Mouse (Mus musculus) liver, embryonic 14.5 days (tissue): ENCODE data around the gene Gm4969. TPM values are rescaled to one million over a fixed set of nuclear protein-coding genes. Genes with fewer than 3 reads are reported as not detected.

Experiments used
- ATAC-seq: fragments of 200-750 bp; cut with Nextera tagmentation; 2 replicates; pipeline ENCODE4 v1.8.0; 2017; ENCODE audit warnings: moderate number of reproducible peaks, mild to moderate bottlenecking, moderate library complexity; ENCODE audit not compliant: insufficient read depth
- DNase-seq, 3 experiments: peaks; one replicate each; pipeline ENCODE4 v3.0.0-alpha.2; 2012 to 2013; ENCODE audit warnings: low read depth in 3 of 3, low spot score in 3 of 3
- H3K27ac ChIP-seq: fragments of 300-500 bp; sonication (generic); 2 replicates; pipeline ENCODE4 v1.5.1; 2014; ENCODE audit warnings: moderate library complexity, mild to moderate bottlenecking, control low read depth, inconsistent platforms
- H3K27me3 ChIP-seq: fragments of 300-500 bp; sonication (generic); 2 replicates; pipeline ENCODE4 v1.6.1; 2014; ENCODE audit warnings: mild to moderate bottlenecking, low read length, moderate library complexity; ENCODE audit not compliant: control insufficient read depth, insufficient read depth
- H3K36me3 ChIP-seq: fragments of 300-500 bp; sonication (generic); replicated peaks from 2 replicates; pipeline ENCODE4 v1.6.1; 2014; ENCODE audit warnings: low read depth; ENCODE audit not compliant: control insufficient read depth, insufficient read depth
- H3K4me1 ChIP-seq, 2 experiments: fragments of 200-500 bp in 1 of 2; fragments of 300-500 bp in 1 of 2; sonication (generic) in 1 of 2; replicated peaks; 2 replicates each; pipeline ENCODE4 v1.6.1; 2012 to 2014; ENCODE audit warnings: antibody characterized with exemption in 1 of 2, inconsistent platforms in 1 of 2, low read length in 1 of 2; ENCODE audit not compliant: control insufficient read depth in 2 of 2, insufficient read depth in 2 of 2
- H3K4me2 ChIP-seq: fragments of 300-500 bp; sonication (generic); 2 replicates; pipeline ENCODE4 v1.6.1; 2014; ENCODE audit warnings: low read depth, mild to moderate bottlenecking, control low read depth, moderate library complexity
- H3K4me3 ChIP-seq, 2 experiments: fragments of 200-500 bp in 1 of 2; fragments of 300-500 bp in 1 of 2; sonication (generic) in 1 of 2; 2 replicates each; pipeline ENCODE4 v1.5.1; 2012 to 2014; ENCODE audit warnings: low read depth in 2 of 2, low read length in 2 of 2, mild to moderate bottlenecking in 2 of 2, control low read depth in 1 of 2, inconsistent platforms in 1 of 2, moderate library complexity in 1 of 2; ENCODE audit not compliant: insufficient read depth in 1 of 2
- H3K9ac ChIP-seq: fragments of 300-500 bp; sonication (generic); replicated peaks from 2 replicates; pipeline ENCODE4 v1.6.1; 2014; ENCODE audit warnings: mild to moderate bottlenecking, control low read depth, moderate library complexity
- H3K9me3 ChIP-seq: fragments of 300-500 bp; sonication (generic); 2 replicates; pipeline ENCODE4 v1.6.1; 2016; ENCODE audit warnings: low read length, mixed read lengths; ENCODE audit not compliant: control insufficient read depth
- CTCF ChIP-seq: IDR thresholded peaks from 2 replicates; pipeline ENCODE4 v1.5.1; 2016; ENCODE audit warnings: antibody characterized with exemption, low read depth, control low read depth
- EP300 ChIP-seq: IDR thresholded peaks from 2 replicates; pipeline ENCODE4 v1.6.1; 2016; ENCODE audit warnings: antibody characterized with exemption, low read depth
- WGBS: fragments of 180-500 bp; shearing (Covaris S2); extraction: QIAGEN DNeasy Blood & Tissue Kit; methylation state at CpG from one replicate; pipeline ENCODE4 v1.1.7; 2014; ENCODE audit not compliant: insufficient replicate concordance; 5-methylcytosine and 5-hydroxymethylcytosine counted together
- microRNA-seq: library from miRNA; unstranded; fragments of <30 nt; microRNA quantifications from one replicate; pipeline ENCODE4, GENCODE M21; 2016
- polyA plus RNA-seq, 2 experiments: library from polyadenylated mRNA; depleted of rRNA in 1 of 2; stranded (reverse) in 1 of 2; unstranded in 1 of 2; fragments of >200 nt; fragmentation: Nextera tagmentation in 1 of 2; extraction: Ambion mirVana in 1 of 2; gene quantifications; 2 replicates each; pipeline versions ENCODE4 v1.2.1 to v1.2.3; 2012 to 2014

Gm4969 gene
- polyA plus RNA-seq, 2 experiments = 0.22 to 0.25 TPM

GRCm38 (mm10) chr7:19051161-19051560 lies 67.0 kb downstream of the Gm4969 start:
- Histone ChIP-seq H3K4me3 (no peak overlapping the region), H3K4me1 (no peaks in the 10 kb centered on the region), H3K9ac (no peak overlapping the region), H3K4me2 (no peak overlapping the region), H3K27me3 (no peaks in the 10 kb centered on the region), H3K36me3 (peaks cover 29% of the 10 kb centered on the region), H3K27ac (no peak overlapping the region), H3K9me3 (no peaks in the 10 kb centered on the region)
- TF ChIP-seq EP300 = no peak
- TF ChIP-seq CTCF = no peak
- ATAC-seq (no peak), DNase-seq (no peak)
- WGBS = 66% methylated on average over 4 of the region's 4 CpGs

- Histone ChIP-seq H3K27me3 (no peaks in the 10 kb centered on the region), H3K4me2 (no peak overlapping the region), H3K4me3 (no peak overlapping the region), H3K4me1 (no peaks in the 10 kb centered on the region), H3K9ac (no peak overlapping the region), H3K36me3 (peaks cover 37% of the 10 kb centered on the region), H3K27ac (no peak overlapping the region), H3K9me3 (no peaks in the 10 kb centered on the region)
- DNase-seq (no peak), ATAC-seq (no peak)
- WGBS = 71% methylated on average over 8 of the region's 8 CpGs
- TF ChIP-seq CTCF (no peak), EP300 (no peak)
These were observed 68.0 kb downstream of the Gm4969 start for GRCm38 (mm10) chr7:19050172-19050571.

GRCm38 (mm10) chr7:19049252-19049651 lies 68.9 kb downstream of the Gm4969 start:
- H3K4me3 ChIP-seq = no peak overlapping the region
- ATAC-seq = no peak
- no peaks in the 10 kb centered on the region for H3K27me3 ChIP-seq
- H3K4me2 ChIP-seq = no peak overlapping the region
- H3K4me1 ChIP-seq = no peaks in the 10 kb centered on the region
- WGBS = 77% methylated on average over 5 of the region's 5 CpGs
- peaks cover 37% of the 10 kb centered on the region for H3K36me3 ChIP-seq
- no peaks in the 10 kb centered on the region for H3K9me3 ChIP-seq
- TF ChIP-seq CTCF (no peak), EP300 (no peak)
- no peak overlapping the region for H3K27ac ChIP-seq
- no peak for DNase-seq
- no peak overlapping the region for H3K9ac ChIP-seq

Small RNAs within 50 kb of the gene (microRNA-seq; reads per million reads assigned to microRNA genes)
- gene Mir3100 = not detected

Other genes starting within 250 kb of the Gm4969 start
- 10.5 and 15.1 TPM in 2 replicates for gene Pglyrp1, start 247.0 kb downstream of the Gm4969 start, polyA plus RNA-seq (2012; rRNA removed)
- 23.2 and 32.0 TPM in 2 replicates for gene Pglyrp1, start 247.0 kb downstream of the Gm4969 start, polyA plus RNA-seq (2014; fragmentation: Nextera tagmentation; extraction: Ambion mirVana)
- gene Ccdc61, start 208.0 kb downstream of the Gm4969 start, polyA plus RNA-seq (2012; rRNA removed) = 6.5 and 10.0 TPM in 2 replicates
- gene Ccdc61, start 208.0 kb downstream of the Gm4969 start, polyA plus RNA-seq (2014; fragmentation: Nextera tagmentation; extraction: Ambion mirVana) = 5.5 and 6.7 TPM in 2 replicates
- gene Nova2, start 192.5 kb downstream of the Gm4969 start, polyA plus RNA-seq (2012; rRNA removed) = 0.11 TPM in 2 replicates
- gene Nova2, start 192.5 kb downstream of the Gm4969 start, polyA plus RNA-seq (2014; fragmentation: Nextera tagmentation; extraction: Ambion mirVana) = 0.03 and 0.05 TPM in 2 replicates
- not detected in 2 replicates for gene Nanos2, start 131.0 kb downstream of the Gm4969 start, polyA plus RNA-seq (2012; rRNA removed)
- gene Nanos2, start 131.0 kb downstream of the Gm4969 start, polyA plus RNA-seq (2014; fragmentation: Nextera tagmentation; extraction: Ambion mirVana) = not detected in 2 replicates
- gene Mypop, start 127.1 kb downstream of the Gm4969 start, polyA plus RNA-seq (2012; rRNA removed) = 0.20 and 0.21 TPM in 2 replicates
- 0.30 and 0.34 TPM in 2 replicates for gene Mypop, start 127.1 kb downstream of the Gm4969 start, polyA plus RNA-seq (2014; fragmentation: Nextera tagmentation; extraction: Ambion mirVana)
- 6.8 and 8.3 TPM in 2 replicates for gene Irf2bp1, start 114.3 kb downstream of the Gm4969 start, polyA plus RNA-seq (2012; rRNA removed)
- gene Irf2bp1, start 114.3 kb downstream of the Gm4969 start, polyA plus RNA-seq (2014; fragmentation: Nextera tagmentation; extraction: Ambion mirVana) = 6.8 and 7.9 TPM in 2 replicates
- 12.2 and 13.9 TPM in 2 replicates for gene Foxa3, start 94.8 kb downstream of the Gm4969 start, polyA plus RNA-seq (2012; rRNA removed)
- 25.7 and 26.5 TPM in 2 replicates for gene Foxa3, start 94.8 kb downstream of the Gm4969 start, polyA plus RNA-seq (2014; fragmentation: Nextera tagmentation; extraction: Ambion mirVana)
- 27.3 and 29.1 TPM in 2 replicates for gene Sympk, start 94.0 kb downstream of the Gm4969 start, polyA plus RNA-seq (2012; rRNA removed)
- 10.7 and 11.8 TPM in 2 replicates for gene Sympk, start 94.0 kb downstream of the Gm4969 start, polyA plus RNA-seq (2014; fragmentation: Nextera tagmentation; extraction: Ambion mirVana)
- not detected in 2 replicates for gene Rsph6a, start 63.7 kb downstream of the Gm4969 start, polyA plus RNA-seq (2012; rRNA removed)
- gene Rsph6a, start 63.7 kb downstream of the Gm4969 start, polyA plus RNA-seq (2014; fragmentation: Nextera tagmentation; extraction: Ambion mirVana) = not detected in 2 replicates
- gene Dmwd, start 42.1 kb downstream of the Gm4969 start, polyA plus RNA-seq (2012; rRNA removed) = 18.1 and 20.2 TPM in 2 replicates
- 3.5 and 3.7 TPM in 2 replicates for gene Dmwd, start 42.1 kb downstream of the Gm4969 start, polyA plus RNA-seq (2014; fragmentation: Nextera tagmentation; extraction: Ambion mirVana)
- 17.9 and 20.7 TPM in 2 replicates for gene Dmpk, start 34.5 kb downstream of the Gm4969 start, polyA plus RNA-seq (2012; rRNA removed)
- gene Dmpk, start 34.5 kb downstream of the Gm4969 start, polyA plus RNA-seq (2014; fragmentation: Nextera tagmentation; extraction: Ambion mirVana) = 8.3 and 10.6 TPM in 2 replicates
- gene Six5, start 23.8 kb downstream of the Gm4969 start, polyA plus RNA-seq (2012; rRNA removed) = 3.3 and 4.3 TPM in 2 replicates
- 0.60 and 1.3 TPM in 2 replicates for gene Six5, start 23.8 kb downstream of the Gm4969 start, polyA plus RNA-seq (2014; fragmentation: Nextera tagmentation; extraction: Ambion mirVana)
- gene Fbxo46, start 1.5 kb upstream of the Gm4969 start, polyA plus RNA-seq (2012; rRNA removed) = 2.0 and 2.6 TPM in 2 replicates
- 2.6 and 3.0 TPM in 2 replicates for gene Fbxo46, start 1.5 kb upstream of the Gm4969 start, polyA plus RNA-seq (2014; fragmentation: Nextera tagmentation; extraction: Ambion mirVana)
- gene Qpctl, start 30.9 kb upstream of the Gm4969 start, polyA plus RNA-seq (2012; rRNA removed) = 2.2 and 2.3 TPM in 2 replicates
- 2.3 and 3.0 TPM in 2 replicates for gene Qpctl, start 30.9 kb upstream of the Gm4969 start, polyA plus RNA-seq (2014; fragmentation: Nextera tagmentation; extraction: Ambion mirVana)
- 40.7 and 67.5 TPM in 2 replicates for gene Snrpd2, start 31.4 kb upstream of the Gm4969 start, polyA plus RNA-seq (2012; rRNA removed)
- gene Snrpd2, start 31.4 kb upstream of the Gm4969 start, polyA plus RNA-seq (2014; fragmentation: Nextera tagmentation; extraction: Ambion mirVana) = 75.3 and 76.0 TPM in 2 replicates
- 0.05 and 0.16 TPM in 2 replicates for gene Gipr, start 47.8 kb upstream of the Gm4969 start, polyA plus RNA-seq (2012; rRNA removed)
- gene Gipr, start 47.8 kb upstream of the Gm4969 start, polyA plus RNA-seq (2014; fragmentation: Nextera tagmentation; extraction: Ambion mirVana) = 0.10 TPM in 1 of 2 replicates, not detected in the other
- gene Eml2, start 58.1 kb upstream of the Gm4969 start, polyA plus RNA-seq (2012; rRNA removed) = 6.1 and 7.3 TPM in 2 replicates
- gene Eml2, start 58.1 kb upstream of the Gm4969 start, polyA plus RNA-seq (2014; fragmentation: Nextera tagmentation; extraction: Ambion mirVana) = 0.98 and 1.3 TPM in 2 replicates
- gene Gpr4, start 94.2 kb upstream of the Gm4969 start, polyA plus RNA-seq (2012; rRNA removed) = 0.35 and 0.53 TPM in 2 replicates
- 0.10 and 0.23 TPM in 2 replicates for gene Gpr4, start 94.2 kb upstream of the Gm4969 start, polyA plus RNA-seq (2014; fragmentation: Nextera tagmentation; extraction: Ambion mirVana)
- gene Opa3, start 110.0 kb upstream of the Gm4969 start, polyA plus RNA-seq (2012; rRNA removed) = 8.3 and 9.1 TPM in 2 replicates
- 12.8 and 14.6 TPM in 2 replicates for gene Opa3, start 110.0 kb upstream of the Gm4969 start, polyA plus RNA-seq (2014; fragmentation: Nextera tagmentation; extraction: Ambion mirVana)
- 35.3 and 39.9 TPM in 2 replicates for gene Vasp, start 153.4 kb upstream of the Gm4969 start, polyA plus RNA-seq (2012; rRNA removed)
- gene Vasp, start 153.4 kb upstream of the Gm4969 start, polyA plus RNA-seq (2014; fragmentation: Nextera tagmentation; extraction: Ambion mirVana) = 25.5 and 31.0 TPM in 2 replicates
- 0.04 TPM in 1 of 2 replicates, not detected in the other for gene Ppm1n, start 161.7 kb upstream of the Gm4969 start, polyA plus RNA-seq (2012; rRNA removed)
- not detected in 2 replicates for gene Ppm1n, start 161.7 kb upstream of the Gm4969 start, polyA plus RNA-seq (2014; fragmentation: Nextera tagmentation; extraction: Ambion mirVana)
- 2.9 and 4.1 TPM in 2 replicates for gene Rtn2, start 164.3 kb upstream of the Gm4969 start, polyA plus RNA-seq (2012; rRNA removed)
- gene Rtn2, start 164.3 kb upstream of the Gm4969 start, polyA plus RNA-seq (2014; fragmentation: Nextera tagmentation; extraction: Ambion mirVana) = 2.6 and 3.0 TPM in 2 replicates
- gene Fosb, start 191.7 kb upstream of the Gm4969 start, polyA plus RNA-seq (2012; rRNA removed) = 0.03 and 0.04 TPM in 2 replicates
- gene Fosb, start 191.7 kb upstream of the Gm4969 start, polyA plus RNA-seq (2014; fragmentation: Nextera tagmentation; extraction: Ambion mirVana) = not detected in 2 replicates
- gene Ercc1, start 226.4 kb upstream of the Gm4969 start, polyA plus RNA-seq (2012; rRNA removed) = 8.5 and 9.8 TPM in 2 replicates
- gene Ercc1, start 226.4 kb upstream of the Gm4969 start, polyA plus RNA-seq (2014; fragmentation: Nextera tagmentation; extraction: Ambion mirVana) = 15.7 and 19.2 TPM in 2 replicates
- gene Cd3eap, start 241.1 kb upstream of the Gm4969 start, polyA plus RNA-seq (2012; rRNA removed) = 4.5 and 6.7 TPM in 2 replicates
- 7.2 and 7.8 TPM in 2 replicates for gene Cd3eap, start 241.1 kb upstream of the Gm4969 start, polyA plus RNA-seq (2014; fragmentation: Nextera tagmentation; extraction: Ambion mirVana)
- gene Ppp1r13l, start 241.4 kb upstream of the Gm4969 start, polyA plus RNA-seq (2012; rRNA removed) = 2.3 TPM in 2 replicates
- gene Ppp1r13l, start 241.4 kb upstream of the Gm4969 start, polyA plus RNA-seq (2014; fragmentation: Nextera tagmentation; extraction: Ambion mirVana) = 0.65 and 1.0 TPM in 2 replicates